Mouse (Mus musculus): ENCODE measurements around the gene Dhrs7b.
"Not testable (repeated sequence)": the region's sequence is repeated elsewhere in the genome, so short reads cannot be mapped to it uniquely, and the experiment has no call there.

Gene Dhrs7b

DNA sequence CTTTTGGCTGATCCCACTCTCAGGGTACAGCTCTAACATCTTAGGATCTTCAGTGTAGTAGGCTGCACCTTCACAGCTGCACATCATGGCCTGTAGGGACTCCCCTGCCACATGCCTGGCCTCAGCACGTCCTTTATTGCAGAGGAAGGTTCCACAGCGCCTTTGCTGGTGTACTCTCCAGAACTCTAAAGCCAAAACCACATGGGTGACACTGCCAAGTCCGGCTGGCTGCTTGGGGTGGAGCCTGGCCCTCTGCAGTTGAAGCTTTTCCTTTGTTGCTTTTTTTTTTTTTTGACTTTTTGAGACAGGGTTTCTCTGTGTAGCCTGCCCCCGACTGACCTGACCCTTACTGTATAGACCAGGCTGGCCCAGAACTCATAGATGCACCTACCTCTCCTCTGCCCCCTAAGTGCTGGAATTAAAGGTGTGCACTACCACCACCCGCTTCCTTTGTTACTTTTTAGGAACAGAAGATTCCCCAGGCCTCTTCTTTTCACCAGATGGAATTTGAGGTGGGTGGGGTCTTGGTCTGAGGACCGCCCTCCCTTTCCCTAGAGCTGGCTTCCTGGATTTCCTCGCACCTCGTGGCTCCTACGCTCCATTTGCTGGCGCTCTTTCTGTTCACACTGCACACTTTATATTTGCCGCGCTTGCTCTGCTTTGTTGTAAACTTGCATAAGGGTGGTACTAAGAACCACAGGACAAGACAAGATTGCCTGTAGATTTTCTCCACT is 11.2 kb downstream of the Dhrs7b start:
- DNase-seq = no peak

DNA sequence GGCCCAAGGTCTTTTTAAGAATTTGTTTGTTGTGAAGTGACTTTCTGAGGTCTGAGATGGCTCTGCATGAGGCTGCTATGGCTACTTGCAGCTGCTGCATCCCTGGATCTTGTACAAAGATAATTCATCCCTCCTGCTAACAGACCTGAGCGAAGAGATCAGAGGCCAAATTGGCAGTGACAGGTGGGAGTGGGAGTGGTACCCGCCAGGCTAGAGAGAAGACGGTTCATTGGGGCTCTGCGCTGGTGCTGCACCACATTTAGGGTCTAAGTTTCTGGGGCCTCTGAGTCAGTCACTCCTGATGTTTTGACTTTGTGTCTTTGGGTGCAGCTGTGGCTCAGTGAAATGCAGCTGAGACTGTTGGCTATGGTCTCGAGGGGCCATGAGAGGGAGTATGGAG is 13.0 kb downstream of the Dhrs7b start:
- DNase-seq = no peak

DNA sequence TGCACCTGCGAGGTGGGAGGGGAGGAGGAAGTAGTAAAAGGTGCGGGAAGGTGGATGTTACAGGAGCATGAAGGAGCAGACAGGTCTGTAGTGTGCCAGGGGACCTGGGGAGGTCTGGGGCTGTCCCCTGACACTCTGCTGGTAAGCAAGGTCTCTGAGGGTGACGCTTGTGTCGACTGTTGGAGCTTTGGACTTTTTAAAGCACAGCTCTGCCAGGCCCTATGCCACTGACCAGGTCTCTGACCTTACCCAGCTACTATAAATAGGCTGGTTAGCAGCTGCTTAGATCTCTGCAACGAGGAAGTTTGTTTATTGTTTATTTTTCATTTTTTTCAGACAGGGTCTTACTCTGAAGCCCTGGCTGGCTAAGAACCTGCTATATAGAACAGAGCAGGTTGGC is 15.0 kb downstream of the Dhrs7b start:
- DNase-seq = no peak

DNA sequence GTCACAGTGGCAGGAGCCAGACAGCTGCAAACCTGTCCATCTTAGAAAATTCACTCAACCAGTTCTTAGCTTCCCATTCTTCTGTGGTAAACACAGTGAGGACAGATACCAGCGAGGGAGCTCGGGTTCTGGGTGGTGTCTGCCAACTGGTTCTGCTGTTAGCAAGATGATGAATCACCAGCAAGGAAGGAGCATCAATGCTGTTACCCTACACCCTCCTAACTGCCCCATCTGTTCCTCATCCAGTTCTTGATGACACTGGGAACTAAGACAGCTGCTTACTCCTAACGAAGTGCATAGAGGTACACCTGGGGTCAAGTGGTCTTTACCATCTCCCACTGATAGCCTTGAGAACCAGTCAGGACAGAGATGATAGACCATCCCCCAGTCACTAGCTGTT is 26.2 kb downstream of the Dhrs7b start:
- no peak for DNase-seq

DNA sequence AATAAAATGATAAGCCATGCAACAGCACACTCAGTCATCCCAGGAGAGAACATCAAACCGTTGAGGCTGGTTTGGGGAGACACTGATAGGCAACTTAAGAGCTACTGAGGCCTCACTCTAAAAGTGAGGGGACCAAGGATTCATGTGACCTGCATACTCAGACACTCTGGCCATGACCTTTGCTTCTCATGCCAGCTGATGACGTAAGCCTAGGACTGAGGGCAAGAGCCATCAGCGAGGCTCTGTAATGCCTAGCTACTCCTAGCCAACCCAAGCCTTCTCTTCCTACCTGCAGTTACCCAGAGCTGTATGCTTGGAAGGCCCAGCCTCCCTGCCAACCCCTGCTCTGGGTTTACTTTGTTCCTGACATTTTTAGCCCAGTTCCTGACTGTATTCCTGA is 31.6 kb downstream of the Dhrs7b start:
- DNase-seq = no peak

DNA sequence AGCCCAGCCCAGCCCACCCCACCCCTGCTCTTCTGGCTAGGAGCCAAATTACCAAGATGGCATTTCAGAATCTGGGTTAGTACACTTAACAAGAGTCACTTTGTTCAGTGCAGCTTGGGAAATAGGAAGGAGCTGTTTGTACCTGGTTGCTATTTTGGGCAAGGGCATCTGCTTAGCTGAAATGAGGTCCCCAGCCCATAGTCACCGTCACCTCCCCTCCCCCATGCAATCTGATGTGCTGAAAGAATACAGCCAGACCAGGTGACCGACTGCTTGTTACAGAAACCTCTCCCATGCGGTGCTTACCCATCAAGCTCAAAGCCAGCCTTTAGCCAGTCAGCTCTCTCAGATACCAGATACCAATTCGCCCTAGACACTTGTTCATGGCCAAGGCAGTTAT is 32.8 kb downstream of the Dhrs7b start:
- DNase-seq = no peak

DNA sequence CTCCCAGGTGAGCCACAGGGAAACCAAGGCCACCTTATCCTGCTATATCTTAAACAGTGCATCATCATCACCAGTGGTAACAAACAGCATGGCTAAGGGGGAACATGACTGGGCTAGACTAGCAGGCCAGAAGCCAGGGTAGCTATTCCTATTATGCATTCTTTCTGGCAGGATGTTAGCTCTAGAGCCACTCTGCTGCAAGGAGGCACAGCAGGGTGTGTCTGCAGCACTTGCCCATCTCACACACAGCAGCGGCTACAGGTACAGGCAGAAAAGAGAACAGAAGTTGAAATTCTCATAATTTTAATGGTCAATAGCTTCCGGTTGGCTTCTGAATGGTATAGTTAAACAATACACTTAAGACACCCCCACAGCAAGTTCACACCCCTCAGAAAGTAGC is 33.7 kb downstream of the Dhrs7b start:
- DNase-seq = no peak

DNA sequence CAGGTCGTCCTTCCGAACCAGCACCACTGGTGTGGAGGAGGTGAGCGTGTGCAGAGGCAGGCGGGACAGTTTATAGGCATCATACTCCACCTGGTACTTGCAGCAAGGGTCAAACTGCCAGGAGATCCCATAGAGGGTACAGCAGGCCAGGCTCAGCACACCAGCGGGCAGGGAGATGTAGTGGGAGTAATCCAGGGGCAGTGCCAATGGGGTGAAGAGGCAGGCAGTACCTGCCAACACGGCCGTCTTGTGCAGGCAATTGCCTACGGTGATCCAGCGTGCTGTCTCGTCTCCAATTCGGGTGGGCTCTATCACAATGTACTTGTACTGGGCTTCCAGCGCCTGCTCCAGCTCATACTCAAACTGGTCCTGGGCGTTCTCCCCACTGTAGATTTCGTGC is 34.5 kb downstream of the Dhrs7b start:
- DNase-seq = no peak

DNA sequence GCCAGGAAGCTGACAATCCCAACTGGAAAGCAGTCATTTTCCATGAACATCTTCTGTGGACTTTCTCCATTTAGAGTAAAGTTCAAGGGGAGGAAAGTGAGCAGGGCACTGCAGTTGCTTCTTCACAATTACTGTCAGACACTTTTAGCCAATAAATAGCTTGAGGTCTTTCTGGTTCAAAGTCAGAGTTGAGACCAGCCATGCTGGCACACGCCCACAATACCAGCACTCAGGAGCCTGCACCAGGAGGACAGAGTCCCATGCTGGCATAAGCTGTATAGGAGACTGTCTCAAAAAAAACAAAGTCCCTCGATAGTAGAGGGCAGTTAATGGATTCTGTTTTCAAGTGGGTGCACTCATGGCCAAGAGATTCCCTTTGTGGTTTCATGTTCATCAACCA is 35.6 kb downstream of the Dhrs7b start:
- no peak for DNase-seq

DNA sequence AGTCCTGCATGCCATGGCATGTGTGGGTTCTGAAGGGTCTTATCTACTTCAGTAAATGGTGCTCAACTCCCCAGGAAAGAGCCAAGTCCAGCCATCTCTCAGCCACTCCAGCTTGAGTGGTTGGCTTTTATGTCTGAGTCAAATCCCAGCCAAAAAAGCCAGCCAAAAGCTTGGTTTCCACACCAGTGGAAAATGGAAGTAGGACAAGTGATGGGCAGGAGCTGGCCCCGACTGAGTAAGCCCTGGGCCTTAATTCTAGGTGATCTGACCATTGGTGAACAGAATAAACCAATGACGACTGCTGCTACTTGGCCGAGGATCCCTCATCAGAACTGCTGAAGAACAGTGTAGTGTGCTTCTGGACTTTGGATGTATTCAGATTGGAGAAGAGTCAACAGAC is 37.0 kb downstream of the Dhrs7b start:
- no peak for DNase-seq

DNA sequence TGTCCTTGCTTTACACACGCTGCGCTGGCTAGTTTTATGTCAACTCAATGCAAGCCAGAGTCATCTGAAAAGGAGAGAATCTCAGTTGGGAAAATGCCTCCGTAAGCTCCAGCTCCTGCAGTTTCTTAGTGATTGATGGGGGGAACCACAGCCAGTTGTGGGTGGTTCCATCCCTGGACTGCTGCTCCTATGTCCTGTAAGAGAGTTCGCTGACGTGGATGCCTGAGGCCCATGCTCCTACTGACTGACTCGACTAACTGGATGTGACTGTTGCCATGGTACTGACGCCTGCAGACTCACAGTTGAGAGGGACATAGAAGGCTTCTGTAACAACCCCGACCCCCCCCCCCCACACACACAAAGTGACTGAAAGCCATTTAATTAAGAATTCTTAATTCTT is 37.5 kb downstream of the Dhrs7b start:
- DNase-seq = no peak

DNA sequence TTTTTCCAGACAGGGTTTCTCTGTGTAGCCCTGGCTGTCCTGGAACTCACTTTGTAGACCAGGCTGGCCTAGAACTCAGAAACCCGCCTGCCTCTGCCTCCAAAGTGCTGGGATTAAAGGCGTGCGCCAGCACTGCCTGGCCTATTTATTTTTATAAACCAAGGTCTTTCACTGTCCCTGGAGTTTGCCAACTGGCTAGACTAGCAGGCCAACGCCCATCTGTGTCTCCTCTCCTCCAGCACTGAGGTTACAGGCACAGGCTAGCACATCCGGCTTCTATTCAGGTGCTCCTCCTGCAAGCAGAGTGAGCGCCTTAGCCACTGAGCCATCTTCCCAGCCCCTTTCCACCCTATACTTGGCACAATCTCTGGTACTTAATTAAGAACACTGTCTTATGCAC is 39.0 kb downstream of the Dhrs7b start:
- DNase-seq = not testable (repeated sequence)

DNA sequence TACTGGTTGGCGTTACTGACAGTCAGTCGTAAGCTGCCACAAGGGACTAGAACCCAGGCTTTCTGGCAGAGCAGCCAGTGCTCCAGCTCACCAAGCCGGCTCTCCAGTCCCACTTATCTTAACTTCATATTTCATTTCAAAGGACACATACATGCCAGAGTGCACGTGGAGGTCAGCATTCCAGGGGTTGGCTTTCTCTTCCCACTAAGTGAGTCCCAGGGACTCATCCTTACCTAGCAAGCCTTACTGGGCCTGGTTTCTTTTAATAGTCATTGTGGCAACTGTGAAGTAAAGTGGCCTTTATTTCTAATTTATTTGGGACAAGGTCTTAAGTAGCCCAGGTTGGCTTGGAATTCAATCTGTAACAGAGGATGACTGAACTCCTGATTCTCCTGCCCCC is 41.0 kb downstream of the Dhrs7b start:
- DNase-seq = no peak

DNA sequence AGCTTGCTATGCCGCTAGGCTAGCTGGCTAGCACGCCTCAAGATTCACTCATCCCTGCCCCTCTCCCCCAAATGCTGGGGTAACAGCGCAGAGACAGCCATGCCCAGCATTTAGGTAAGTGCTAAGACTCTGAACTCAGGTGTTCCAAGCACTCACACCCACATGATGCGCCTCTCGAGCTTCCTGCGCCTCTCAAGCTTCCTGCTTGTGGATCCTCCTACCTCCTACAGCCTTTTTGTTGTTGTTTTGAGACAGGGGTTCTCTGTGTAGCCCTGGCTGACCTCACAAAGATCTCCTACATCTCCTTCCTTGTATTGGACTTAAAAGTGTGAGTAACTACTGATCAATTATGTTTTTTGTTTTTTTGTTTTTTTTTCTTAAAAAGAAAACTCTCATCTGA is 42.7 kb downstream of the Dhrs7b start:
- DNase-seq = no peak

DNA sequence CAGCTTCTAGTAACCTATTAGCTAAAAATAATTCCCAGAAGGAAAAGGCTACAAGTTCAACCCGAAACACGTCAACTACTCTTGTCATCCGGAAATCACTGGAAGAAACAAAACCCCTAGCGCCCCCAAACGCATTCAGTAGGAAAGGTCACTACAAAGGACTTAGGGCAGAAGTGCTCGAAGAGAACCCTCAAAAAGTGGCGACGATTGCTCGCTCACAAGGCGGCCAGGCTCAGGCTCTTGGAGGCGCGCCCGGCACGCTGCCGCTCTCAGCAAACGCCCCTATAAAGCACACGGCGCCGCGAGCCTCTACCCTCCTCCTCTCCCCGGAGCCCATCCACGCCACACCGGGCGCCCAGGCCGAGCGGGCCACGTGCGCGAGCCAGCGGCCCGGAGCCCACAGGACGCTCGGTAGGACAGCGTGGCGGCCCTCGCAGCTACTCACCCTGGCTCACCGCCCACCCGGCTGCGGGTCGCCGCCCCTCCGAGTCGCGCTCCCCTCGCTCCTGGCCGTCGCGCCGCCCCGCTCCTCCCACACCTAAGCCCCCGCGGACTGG is 47.7 kb downstream of the Dhrs7b start:
- peak; percentile 56 for DNase-seq

DNA sequence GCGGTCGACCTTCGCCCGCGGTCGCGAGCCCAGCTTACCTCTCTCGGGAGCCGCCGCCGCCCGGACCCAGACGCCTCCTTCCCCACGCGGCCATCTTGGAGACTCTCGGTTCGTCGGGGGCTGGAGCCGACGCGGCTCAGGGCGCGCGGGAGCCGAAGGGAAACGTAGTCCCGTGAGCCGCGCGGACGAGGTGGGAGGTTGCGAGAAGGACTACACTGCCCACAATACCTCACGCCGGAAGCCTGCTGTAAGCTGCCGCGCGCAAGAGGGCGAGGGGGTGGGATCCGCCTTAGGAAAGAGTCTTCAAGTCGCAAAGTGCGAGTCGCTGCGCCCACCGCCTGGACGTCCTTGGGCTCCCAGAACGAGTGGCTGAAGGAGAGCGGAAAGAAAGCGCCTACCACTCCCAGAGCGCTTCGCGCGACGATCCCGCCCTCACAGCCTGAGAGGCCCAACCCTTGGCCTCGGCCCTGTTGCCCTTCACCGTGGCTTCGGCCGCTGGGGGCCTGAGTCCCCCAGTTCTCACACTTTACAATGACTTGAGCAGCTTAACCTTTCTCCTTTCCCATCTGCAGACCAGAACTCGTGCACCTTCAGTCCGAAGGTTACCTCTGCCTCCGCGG is 48.4 kb downstream of the Dhrs7b start, which contains the start of gene Tmem11:
Gene Tmem11 (minus strand): TSS at position 598 of the 620 bp plus-strand sequence.
- peak; percentile 96 for DNase-seq

DNA sequence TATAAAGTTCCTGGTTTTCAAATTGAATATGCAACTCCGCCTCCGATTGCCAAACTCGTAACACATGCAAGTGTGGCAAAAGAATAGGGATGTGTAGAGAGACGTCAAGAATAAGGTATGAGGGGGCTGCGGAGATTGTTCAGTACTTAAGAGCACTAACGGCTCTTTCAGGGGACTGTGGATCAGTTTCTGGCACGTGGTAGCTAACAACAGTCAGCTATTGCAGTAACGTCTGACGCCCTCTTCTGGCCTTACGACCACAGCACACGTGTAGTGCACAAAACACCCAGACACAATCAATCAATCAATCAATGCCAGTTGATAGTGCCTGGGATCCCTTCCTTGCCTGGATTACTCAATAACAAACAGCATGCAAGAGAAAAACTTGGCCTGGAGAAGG is 49.0 kb downstream of the Dhrs7b start:
- peak; percentile 56 for DNase-seq

DNA sequence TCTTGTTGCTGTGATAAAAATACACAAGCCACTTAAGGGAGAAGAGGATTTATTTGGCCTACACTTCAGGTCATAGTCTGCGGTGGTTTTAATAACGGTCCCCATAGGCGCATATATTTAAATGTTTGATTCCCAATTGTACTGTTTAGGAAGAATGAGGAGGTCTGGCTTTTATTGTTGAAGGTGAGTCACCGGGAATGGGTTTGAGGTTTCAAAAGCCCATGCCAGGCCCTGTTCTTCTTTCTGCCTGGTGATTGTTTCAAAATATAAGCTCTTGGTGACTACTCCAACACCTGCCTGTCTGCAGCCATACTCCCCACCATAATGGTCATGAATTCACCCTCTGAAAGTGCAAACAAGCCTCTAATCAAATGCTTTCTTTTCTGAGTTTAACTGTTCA is 50.1 kb downstream of the Dhrs7b start:
- no peak for DNase-seq

DNA sequence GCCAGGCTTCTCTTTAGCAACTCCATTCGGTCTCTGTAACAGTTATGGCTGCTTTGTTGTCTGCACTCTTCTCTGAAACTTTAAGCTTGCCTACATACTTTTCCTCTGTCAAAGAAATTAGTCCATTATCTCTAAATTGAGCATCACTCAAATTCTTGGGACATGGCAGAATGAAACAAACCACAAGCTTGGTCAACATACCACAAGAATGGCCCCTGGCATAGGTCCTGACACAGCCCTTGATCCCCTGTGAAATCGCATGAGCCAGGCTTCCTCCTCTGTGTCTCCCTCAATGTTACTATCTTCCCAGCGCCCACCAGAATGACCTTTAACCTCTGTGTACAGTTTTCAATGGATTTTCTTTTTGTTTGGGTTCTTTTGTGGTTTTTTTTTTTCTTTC is 52.0 kb downstream of the Dhrs7b start:
- DNase-seq = no peak

DNA sequence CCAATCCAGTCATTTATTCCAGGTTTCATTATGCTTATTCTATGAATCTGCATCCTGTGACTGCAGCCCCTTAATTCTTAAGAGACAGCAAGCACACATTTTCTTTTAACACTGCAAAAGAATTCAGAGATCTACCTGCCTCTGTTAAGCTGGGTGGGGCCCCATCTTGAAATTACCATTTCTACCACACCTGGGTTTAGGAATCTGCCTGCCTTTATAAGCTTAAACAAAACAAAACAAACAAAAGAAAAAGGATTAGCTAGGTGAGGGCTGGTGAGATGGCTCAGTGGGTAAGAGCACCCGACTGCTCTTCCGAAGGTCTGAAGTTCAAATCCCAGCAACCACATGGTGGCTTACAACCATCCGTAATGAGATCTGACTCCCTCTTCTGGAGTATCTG is 56.6 kb downstream of the Dhrs7b start:
- DNase-seq = not testable (repeated sequence)

DNA sequence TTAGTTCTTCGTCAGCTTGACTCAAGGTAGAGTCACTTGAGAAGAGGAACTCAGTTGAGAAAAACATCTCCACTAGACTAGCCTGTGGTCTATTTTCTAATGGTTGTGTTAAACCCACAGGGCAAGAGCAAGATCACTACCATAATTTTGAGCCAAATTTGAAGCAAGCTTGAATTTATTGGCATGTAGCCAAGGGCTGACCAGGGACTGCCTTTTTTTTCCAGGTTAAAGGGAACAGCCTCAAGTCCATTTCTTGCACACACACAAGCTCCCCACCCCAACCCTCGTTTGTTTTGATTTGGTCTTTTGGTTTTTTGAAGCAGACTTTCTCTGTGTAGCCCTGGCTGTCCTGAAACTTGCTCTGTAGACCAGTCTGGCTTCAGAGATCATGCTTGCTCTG is 59.4 kb downstream of the Dhrs7b start:
- no peak for DNase-seq

DNA sequence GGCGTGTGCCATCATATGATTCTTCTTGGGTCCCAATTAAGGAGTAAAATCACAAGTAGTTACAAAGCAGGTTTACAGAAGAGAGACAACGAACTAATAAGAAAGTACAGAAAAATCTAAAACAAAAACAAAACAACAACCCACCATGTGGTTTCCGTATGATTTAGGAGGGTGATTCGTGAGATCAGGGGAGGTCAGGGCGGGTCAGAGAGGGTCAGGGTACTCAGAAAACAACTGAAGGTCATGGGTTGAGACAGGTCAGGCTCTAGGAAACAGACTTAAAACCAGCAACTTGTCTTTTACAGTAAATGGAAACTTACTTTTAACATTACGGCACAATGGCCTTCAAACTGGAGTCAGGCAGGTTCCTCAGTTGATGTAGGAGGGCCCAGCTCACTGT is 59.9 kb downstream of the Dhrs7b start:
- DNase-seq = no peak

DNA sequence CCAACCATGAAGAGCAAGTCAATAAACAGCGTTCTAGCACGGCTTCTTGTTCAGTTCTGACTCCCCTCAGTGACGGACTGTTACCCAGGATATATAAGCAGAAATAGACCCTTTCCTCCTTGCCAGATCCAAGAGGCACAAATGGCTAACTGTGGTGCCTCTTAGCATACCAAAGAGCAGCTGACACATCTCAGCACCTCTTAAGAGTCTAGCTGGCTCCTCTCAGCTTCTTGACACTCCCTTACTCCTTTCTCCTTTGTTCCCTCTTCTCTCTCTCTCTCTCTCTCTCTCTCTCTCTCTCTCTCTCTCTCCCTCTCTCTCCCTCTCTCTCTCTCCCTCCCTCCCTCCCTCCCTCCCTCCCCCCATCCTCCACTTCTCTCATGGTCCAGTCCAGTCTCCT is 60.3 kb downstream of the Dhrs7b start:
- DNase-seq = no peak

DNA sequence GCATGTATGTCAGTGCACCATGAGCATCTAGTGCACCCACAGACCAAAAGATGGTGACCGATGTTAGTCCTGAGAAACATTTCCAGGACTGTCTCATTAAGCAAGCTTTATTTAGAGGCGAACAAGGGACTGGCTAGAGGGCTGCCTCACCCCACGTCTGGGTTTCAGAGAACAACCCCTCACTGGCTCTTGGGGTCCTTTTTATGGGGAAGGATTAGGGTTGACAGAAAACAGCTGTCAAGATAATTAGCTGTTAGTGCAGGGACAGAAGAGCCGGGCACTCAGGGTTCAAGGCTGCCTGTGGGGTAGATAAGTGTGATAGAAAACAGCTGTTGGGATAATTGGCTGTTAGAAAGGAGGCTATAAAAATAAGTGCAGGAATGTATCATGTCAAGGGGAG is 65.5 kb downstream of the Dhrs7b start:
- no peak for DNase-seq

DNA sequence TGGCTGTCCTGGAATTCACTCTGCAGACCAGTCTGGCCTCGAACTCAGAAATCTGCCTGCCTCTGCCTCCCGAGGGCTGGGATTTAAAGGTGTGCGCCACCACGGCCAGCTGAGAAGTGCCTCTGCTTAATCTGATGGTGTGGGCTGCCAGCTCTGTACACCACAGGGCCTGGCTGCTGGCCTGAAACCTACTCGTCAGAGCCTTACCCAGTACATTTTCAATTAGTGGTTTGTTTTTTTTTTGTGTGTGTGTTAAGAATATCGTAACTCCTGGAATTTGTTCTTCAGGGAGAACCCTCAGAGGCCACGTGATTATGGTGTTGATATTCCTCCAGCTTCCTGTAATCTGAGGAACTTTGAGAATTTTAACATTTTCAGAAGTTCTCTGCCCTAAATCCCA is 71.6 kb downstream of the Dhrs7b start:
- no peak for DNase-seq

Measured in right cerebral cortex, postnatal 14 days (tissue).